Mouse (Mus musculus) midbrain, embryonic 16.5 days (tissue): ENCODE data around the gene Cc2d1a. TPM values are rescaled to one million over a fixed set of nuclear protein-coding genes. Genes with fewer than 3 reads are reported as not detected.

Source experiments
- ATAC-seq: fragments of 200-750 bp; cut with Nextera tagmentation; 2 replicates; pipeline ENCODE4 v1.8.0; 2017; ENCODE audit warnings: moderate TSS enrichment
- H3K27ac ChIP-seq: fragments of 300-500 bp; sonication (generic); 2 replicates; pipeline ENCODE4 v1.5.1; 2014; ENCODE audit warnings: mild to moderate bottlenecking, low read length, mixed read lengths
- H3K27me3 ChIP-seq: fragments of 300-500 bp; sonication (generic); 2 replicates; pipeline ENCODE4 v1.6.1; 2014; ENCODE audit warnings: low read depth, low read length, mixed read lengths; ENCODE audit not compliant: control insufficient read depth, insufficient read depth
- H3K36me3 ChIP-seq: fragments of 300-500 bp; sonication (generic); 2 replicates; pipeline ENCODE4 v1.6.1; 2014; ENCODE audit warnings: mild to moderate bottlenecking, low read length, moderate library complexity, mixed read lengths; ENCODE audit not compliant: control insufficient read depth, insufficient read depth
- H3K4me1 ChIP-seq: fragments of 300-500 bp; sonication (generic); 2 replicates; pipeline ENCODE4 v1.6.1; 2014; ENCODE audit warnings: mild to moderate bottlenecking, low read length, mixed read lengths; ENCODE audit not compliant: control insufficient read depth, insufficient read depth
- H3K4me2 ChIP-seq: fragments of 300-500 bp; sonication (generic); 2 replicates; pipeline ENCODE4 v1.6.1; 2014; ENCODE audit warnings: mild to moderate bottlenecking, low read length, mixed read lengths
- H3K4me3 ChIP-seq: fragments of 300-500 bp; sonication (generic); 2 replicates; pipeline ENCODE4 v1.5.1; 2014; ENCODE audit warnings: low read depth, mild to moderate bottlenecking, low read length, moderate library complexity, mixed read lengths
- H3K9ac ChIP-seq: fragments of 300-500 bp; sonication (generic); 2 replicates; pipeline ENCODE4 v1.6.1; 2014; ENCODE audit warnings: low read depth, low read length, mixed read lengths
- H3K9me3 ChIP-seq: fragments of 300-500 bp; sonication (generic); replicated peaks from 2 replicates; pipeline ENCODE4 v1.6.1; 2014; ENCODE audit warnings: mild to moderate bottlenecking, low read length, mixed read lengths; ENCODE audit not compliant: control insufficient read depth, poor library complexity, severe bottlenecking
- WGBS: fragments of 180-500 bp; shearing (Covaris S2); extraction: QIAGEN DNeasy Blood & Tissue Kit; methylation state at CpG from one replicate; pipeline ENCODE4 v1.1.7; 2014; 5-methylcytosine and 5-hydroxymethylcytosine counted together
- polyA plus RNA-seq: library from polyadenylated mRNA; unstranded; fragments of >200 nt; fragmentation: Nextera tagmentation; extraction: Ambion mirVana; gene quantifications from 2 replicates; pipeline ENCODE4 v1.2.1, GENCODE M21; 2015

Gene Cc2d1a
- polyA plus RNA-seq, 1 experiment from 2014 or later = 64.8 TPM

DNA sequence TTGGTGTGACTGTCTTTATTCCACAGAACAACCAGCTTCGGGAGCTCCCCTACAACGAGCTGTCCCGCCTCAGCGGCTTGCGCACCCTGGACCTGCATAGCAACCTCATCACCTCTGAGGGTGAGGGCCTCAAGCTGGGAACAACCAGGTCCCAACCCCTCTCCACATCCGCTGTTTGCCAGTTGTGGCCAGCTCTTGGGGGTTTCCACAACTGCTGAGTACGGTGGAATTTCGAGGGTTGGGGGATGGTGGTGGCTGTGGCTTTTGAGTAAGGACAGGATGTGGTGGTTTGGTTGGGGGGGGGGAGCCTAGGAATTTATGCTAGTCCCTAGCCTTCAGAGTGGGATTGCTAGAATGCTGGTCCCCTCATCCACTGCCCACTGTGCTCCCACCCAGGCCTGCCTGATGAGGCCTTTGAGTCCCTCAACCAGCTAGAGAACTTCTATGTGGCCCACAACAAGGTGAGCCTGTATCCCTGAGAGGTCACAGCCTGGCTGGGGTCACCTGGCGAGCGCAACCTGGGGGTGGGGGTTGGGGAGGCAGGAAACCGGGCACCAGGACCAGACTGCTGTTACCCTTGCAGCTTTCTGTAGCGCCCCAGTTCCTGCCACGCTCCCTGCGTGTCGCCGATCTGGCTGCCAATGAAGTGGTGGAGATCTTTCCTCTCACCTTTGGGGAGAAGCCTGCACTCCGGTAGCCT lies 20.4 kb downstream of the Cc2d1a start:
- ATAC-seq = no peak
- Histone ChIP-seq H3K27ac (no peak overlapping the region), H3K4me3 (no peak overlapping the region), H3K27me3 (no peaks in the 10 kb centered on the region), H3K4me2 (no peak overlapping the region), H3K36me3 (no peaks in the 10 kb centered on the region), H3K4me1 (no peaks in the 10 kb centered on the region), H3K9ac (no peak overlapping the region), H3K9me3 (no peaks in the 10 kb centered on the region)
- WGBS = 72% methylated on average over 17 of the region's 17 CpGs

- Histone ChIP-seq H3K4me2 (no peak overlapping the region), H3K27ac (no peak overlapping the region), H3K4me3 (no peak overlapping the region), H3K36me3 (no peaks in the 10 kb centered on the region), H3K27me3 (no peaks in the 10 kb centered on the region), H3K4me1 (no peaks in the 10 kb centered on the region), H3K9me3 (no peaks in the 10 kb centered on the region), H3K9ac (no peak overlapping the region)
- 79% methylated on average over 2 of the region's 2 CpGs for WGBS
- ATAC-seq = no peak
Observed at GRCm38 (mm10) chr8:84126742-84127141, 21.0 kb downstream of the Cc2d1a start.

- Histone ChIP-seq H3K27me3 (no peaks in the 10 kb centered on the region), H3K36me3 (no peaks in the 10 kb centered on the region), H3K4me2 (no peak within 1 kb of the TSS), H3K4me3 (no peak within 1 kb of the TSS), H3K9me3 (no peaks in the 10 kb centered on the region), H3K4me1 (no peaks in the 10 kb centered on the region), H3K9ac (peak within 1 kb of the TSS; percentile 20; the same call in 1 of the 2 replicates), H3K27ac (no peak within 1 kb of the TSS)
- no peak for ATAC-seq
- 68% methylated on average over 9 of the region's 9 CpGs for WGBS
Observed at GRCm38 (mm10) chr8:84125656-84126055, 22.1 kb downstream of the Cc2d1a start, which contains the start of gene Podnl1. Podnl1 (plus strand) TSS chr8:84125989.

GRCm38 (mm10) chr8:84122151-84122550 lies 25.6 kb downstream of the Cc2d1a start:
- H3K27ac ChIP-seq = no peak overlapping the region

DNA sequence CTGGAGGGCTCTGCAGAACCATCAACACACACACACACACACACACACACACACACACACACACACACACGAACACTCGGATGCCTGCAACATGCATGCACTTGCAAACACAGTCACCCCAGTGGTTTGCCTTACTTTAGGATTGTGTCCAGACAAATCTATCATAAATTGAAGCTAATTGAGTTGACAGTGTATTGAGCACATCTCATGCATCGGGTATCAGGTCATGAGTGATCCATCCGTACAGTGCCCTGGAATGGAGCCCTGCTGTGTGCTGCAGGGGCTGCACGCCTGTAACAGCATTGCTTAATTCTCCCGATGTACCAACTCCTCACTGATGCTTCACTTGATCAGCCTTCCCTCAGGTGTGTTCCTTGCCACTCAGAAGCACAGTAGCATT lies 32.1 kb downstream of the Cc2d1a start:
- no peaks in the 10 kb centered on the region for H3K4me1 ChIP-seq
- no peaks in the 10 kb centered on the region for H3K27me3 ChIP-seq
- no peak overlapping the region for H3K9ac ChIP-seq
- H3K9me3 ChIP-seq = no peaks in the 10 kb centered on the region
- no peak overlapping the region for H3K4me2 ChIP-seq
- 79% methylated on average over 6 of the region's 6 CpGs for WGBS
- H3K27ac ChIP-seq = no peak overlapping the region
- ATAC-seq = no peak
- H3K4me3 ChIP-seq = no peak overlapping the region
- H3K36me3 ChIP-seq = no peaks in the 10 kb centered on the region

More at GRCm38 (mm10) chr8:84122151-84122550, 25.6 kb downstream of the Cc2d1a start:
- Histone ChIP-seq H3K9me3 (no peaks in the 10 kb centered on the region), H3K36me3 (no peaks in the 10 kb centered on the region), H3K4me2 (no peak overlapping the region), H3K4me3 (no peak overlapping the region), H3K4me1 (no peaks in the 10 kb centered on the region), H3K9ac (no peak overlapping the region), H3K27me3 (no peaks in the 10 kb centered on the region)
- WGBS = 90% methylated on average over 3 of the region's 3 CpGs
- no peak for ATAC-seq

DNA sequence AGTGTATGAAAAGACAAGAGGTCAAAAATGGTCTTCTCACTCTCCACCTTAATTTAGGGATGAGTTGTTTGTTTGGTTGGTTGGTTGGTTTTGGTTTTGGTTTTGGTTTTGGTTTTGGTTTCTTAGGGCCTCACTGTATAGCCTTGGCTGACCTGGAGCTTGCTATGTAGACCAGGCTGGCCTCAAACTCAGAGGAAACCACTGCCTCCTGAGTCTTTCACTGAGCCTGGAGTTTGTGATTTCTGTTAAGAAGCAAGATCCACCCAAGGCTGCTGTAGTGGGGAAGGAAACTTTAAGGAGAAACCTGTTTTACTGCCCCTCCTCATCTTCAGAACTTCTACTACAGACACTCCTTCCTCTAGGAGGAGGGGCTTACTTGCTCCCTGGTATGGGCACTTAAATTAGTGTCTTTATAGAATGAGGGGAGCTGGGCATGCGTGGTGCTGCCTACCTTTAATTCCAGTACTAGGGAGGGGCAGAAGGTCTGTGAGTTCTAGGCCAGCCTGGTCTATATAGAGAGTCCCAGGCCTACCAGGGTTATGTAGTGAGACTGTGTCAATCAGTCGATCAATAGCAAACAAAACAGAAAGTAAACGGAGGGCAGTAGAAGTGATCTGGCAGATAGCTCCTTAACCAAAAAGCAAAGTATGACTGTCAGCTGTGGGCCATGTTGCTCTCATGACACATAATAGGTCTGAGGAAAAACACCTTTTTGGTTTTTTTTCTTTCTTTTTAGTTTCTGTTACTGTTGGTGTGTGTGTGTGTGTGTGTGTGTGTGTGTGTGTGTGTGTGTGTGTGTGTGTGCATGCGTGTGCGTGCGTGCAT lies 41.3 kb downstream of the Cc2d1a start:
- Histone ChIP-seq H3K36me3 (peaks cover 3% of the 10 kb centered on the region; the same call in 1 of the 2 replicates), H3K4me2 (no peak overlapping the region), H3K4me3 (no peak overlapping the region), H3K27me3 (no peaks in the 10 kb centered on the region), H3K9me3 (no peaks in the 10 kb centered on the region), H3K27ac (no peak overlapping the region), H3K9ac (no peak overlapping the region), H3K4me1 (peaks cover 16% of the 10 kb centered on the region)
- 94% methylated on average over 5 of the region's 6 CpGs for WGBS
- ATAC-seq = no peak

- no peak overlapping the region for H3K4me3 ChIP-seq
- H3K27me3 ChIP-seq = no peaks in the 10 kb centered on the region
- H3K4me2 ChIP-seq = peak overlapping the region; percentile 56; the same call in 1 of the 2 replicates
- H3K36me3 ChIP-seq = peaks cover 3% of the 10 kb centered on the region; the same call in 1 of the 2 replicates
- no peaks in the 10 kb centered on the region for H3K9me3 ChIP-seq
- H3K27ac ChIP-seq = peak overlapping the region; percentile 88
- H3K9ac ChIP-seq = no peak overlapping the region; the same call in 1 of the 2 replicates
- H3K4me1 ChIP-seq = peaks cover 16% of the 10 kb centered on the region
- no peak for ATAC-seq
- WGBS = 87% methylated on average over 2 of the region's 2 CpGs
Observed at GRCm38 (mm10) chr8:84105676-84106075, 42.1 kb downstream of the Cc2d1a start.

GRCm38 (mm10) chr8:84104697-84105609 lies 42.8 kb downstream of the Cc2d1a start, which contains the start of gene Dcaf15:
Dcaf15 (minus strand) TSS chr8:84104768.
- peak; percentile 96 for ATAC-seq
- Histone ChIP-seq H3K9ac (peak within 1 kb of the TSS; percentile 75), H3K27me3 (no peaks in the 10 kb centered on the region), H3K4me1 (peaks cover 16% of the 10 kb centered on the region), H3K36me3 (peaks cover 3% of the 10 kb centered on the region; the same call in 1 of the 2 replicates), H3K27ac (peak within 1 kb of the TSS; percentile 89), H3K4me2 (peak within 1 kb of the TSS; percentile 80), H3K4me3 (peak within 1 kb of the TSS; percentile 50), H3K9me3 (no peaks in the 10 kb centered on the region)
- 6% methylated on average over 33 of the region's 42 CpGs for WGBS
